16 mouse cellular contexts compared by ENCODE assay signal in the genomic region with DNA sequence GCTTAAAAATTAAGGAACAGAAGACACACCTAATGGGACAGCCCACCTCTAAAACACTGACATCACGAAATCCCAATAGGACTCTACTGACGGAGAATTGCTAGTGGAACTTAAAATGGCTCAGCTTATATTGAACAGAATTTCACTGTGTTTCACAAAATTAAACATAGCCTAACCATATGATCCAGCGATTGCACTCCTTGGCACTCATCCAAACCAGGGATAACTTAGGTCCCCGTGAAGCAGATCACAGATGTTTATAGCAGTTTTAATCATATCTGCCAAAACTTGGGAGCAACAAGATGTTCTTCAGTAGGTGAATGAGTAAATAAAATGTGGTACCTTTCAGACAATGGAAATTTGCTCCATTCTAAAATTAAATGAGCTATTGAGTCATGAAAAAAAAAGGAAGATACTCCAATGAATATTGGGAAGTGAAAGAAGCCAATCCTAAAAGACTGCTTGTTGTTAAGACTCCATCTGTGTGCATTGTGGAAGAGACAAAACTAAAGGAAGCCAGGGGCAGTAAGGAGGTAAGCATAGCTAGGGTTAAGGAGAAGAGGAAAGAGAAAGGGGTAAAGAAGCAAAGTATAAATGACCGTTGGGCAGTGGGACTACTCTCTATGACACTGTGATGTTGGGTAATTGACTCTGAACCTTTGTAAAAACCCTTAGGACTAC.
"Had no signal": no experiment of that assay in that cellular context is flagged by ENCODE, and none has a peak within 500 bp of the region (broad histone marks: within the 10 kb centered on the region; RNA-seq: fewer than 3 reads in every experiment).

No protein-coding gene starts in this region.

- DNase-seq: kidney, adult 9 months; kidney, postnatal 10 days; kidney, postnatal 4 days; lung, adult 2 months; lung, postnatal 36 days; thymus, postnatal 4 days had no signal

- H3K4me1 ChIP-seq: limb, embryonic 10.5 days; liver, embryonic 15.5 days; midbrain, embryonic 12.5 days; stomach, embryonic 15.5 days had no signal

- H3K9ac ChIP-seq: liver, embryonic 15.5 days; midbrain, embryonic 12.5 days; stomach, embryonic 15.5 days had no signal

- H3K27ac ChIP-seq: layer of hippocampus, adult 2 months; left cerebral cortex, adult 2 months; limb, embryonic 10.5 days; liver, embryonic 15.5 days; midbrain, embryonic 12.5 days; stomach, embryonic 15.5 days had no signal

- H3K36me3 ChIP-seq: limb, embryonic 10.5 days; liver, embryonic 15.5 days; midbrain, embryonic 12.5 days; stomach, embryonic 15.5 days had no signal

- H3K9me3 ChIP-seq: limb, embryonic 10.5 days; liver, embryonic 15.5 days; megakaryocyte, embryonic 14.5 days; midbrain, embryonic 12.5 days; stomach, embryonic 15.5 days had no signal

- H3K27me3 ChIP-seq: liver, embryonic 15.5 days; megakaryocyte, embryonic 14.5 days; midbrain, embryonic 12.5 days; stomach, embryonic 15.5 days had no signal

- H3K4me2 ChIP-seq: liver, embryonic 11.5 days; liver, embryonic 15.5 days; midbrain, embryonic 12.5 days; stomach, embryonic 15.5 days had no signal

- ATAC-seq: intestine, embryonic 16.5 days; lung, postnatal 0 days had no signal

- H3K4me3 ChIP-seq: layer of hippocampus, adult 2 months; left cerebral cortex, adult 2 months; limb, embryonic 10.5 days; liver, embryonic 15.5 days; megakaryocyte, embryonic 14.5 days; midbrain, embryonic 12.5 days; stomach, embryonic 15.5 days had no signal
